Mouse (Mus musculus) kidney, postnatal 0 days (tissue): Measurements from ENCODE around the gene Smyd4. TPM values are rescaled to one million over a fixed set of nuclear protein-coding genes. Genes with fewer than 3 reads are reported as not detected.

Experiments used
- ATAC-seq: fragments of 200-750 bp; cut with Nextera tagmentation; replicated peaks from 2 replicates; pipeline ENCODE4 v1.8.0; 2017; ENCODE audit warnings: low read depth, moderate number of reproducible peaks, moderate TSS enrichment, moderate library complexity; ENCODE audit not compliant: low FRiP score
- DNase-seq: peaks from one replicate; pipeline ENCODE4 v3.0.0-alpha.2; 2016; ENCODE audit warnings: low spot score
- H3K27ac ChIP-seq: fragments of 300-500 bp; sonication (generic); 2 replicates; pipeline ENCODE4 v1.5.1; 2014; ENCODE audit warnings: mild to moderate bottlenecking
- H3K27me3 ChIP-seq: fragments of 300-500 bp; sonication (generic); 2 replicates; pipeline ENCODE4 v1.6.1; 2014; ENCODE audit warnings: low read length, mixed read lengths; ENCODE audit not compliant: insufficient read depth
- H3K36me3 ChIP-seq: fragments of 300-500 bp; sonication (generic); 2 replicates; pipeline ENCODE4 v1.6.1; 2014; ENCODE audit warnings: low read length, mixed read lengths; ENCODE audit not compliant: insufficient read depth
- H3K4me1 ChIP-seq: fragments of 300-500 bp; sonication (generic); replicated peaks from 2 replicates; pipeline ENCODE4 v1.6.1; 2014; ENCODE audit warnings: antibody characterized with exemption, low read length, mixed read lengths; ENCODE audit not compliant: insufficient read depth
- H3K4me2 ChIP-seq: fragments of 300-500 bp; sonication (generic); 2 replicates; pipeline ENCODE4 v1.6.1; 2014; ENCODE audit warnings: mild to moderate bottlenecking, low read length, moderate library complexity, mixed read lengths
- H3K4me3 ChIP-seq: fragments of 300-500 bp; sonication (generic); replicated peaks from 2 replicates; pipeline ENCODE4 v1.5.1; 2014; ENCODE audit warnings: low read depth, low read length
- H3K9ac ChIP-seq: fragments of 300-500 bp; sonication (generic); 2 replicates; pipeline ENCODE4 v1.6.1; 2014; ENCODE audit warnings: low read depth, low read length
- H3K9me3 ChIP-seq: fragments of 300-500 bp; sonication (generic); replicated peaks from 2 replicates; pipeline ENCODE4 v1.6.1; 2016; ENCODE audit warnings: low read length, inconsistent platforms, mixed read lengths
- CTCF ChIP-seq: IDR thresholded peaks from 2 replicates; pipeline ENCODE4 v1.5.1; 2016; ENCODE audit warnings: antibody characterized with exemption, low read depth, mild to moderate bottlenecking, moderate library complexity
- WGBS: fragments of 180-500 bp; shearing (Covaris S2); extraction: QIAGEN DNeasy Blood & Tissue Kit; methylation state at CpG from one replicate; pipeline ENCODE4 v1.1.7; 2014; 5-methylcytosine and 5-hydroxymethylcytosine counted together
- polyA plus RNA-seq: library from polyadenylated mRNA; unstranded; fragments of >200 nt; fragmentation: Nextera tagmentation; extraction: Ambion mirVana; gene quantifications from 2 replicates; pipeline ENCODE4 v1.2.1, GENCODE M21; 2015

Gene Smyd4
- polyA plus RNA-seq, 1 experiment from 2014 or later = 9.0 TPM

GRCm38 (mm10) chr11:75438804-75439203 lies 90.6 kb downstream of the Smyd4 start:
- H3K9ac ChIP-seq = no peak overlapping the region
- H3K4me3 ChIP-seq = no peak overlapping the region
- 87% methylated on average over 3 of the region's 3 CpGs for WGBS
- 0 out of 2 replicates have a peak, but pooled peaks cover 8% of the 10 kb centered on the region for H3K36me3 ChIP-seq
- H3K4me2 ChIP-seq = no peak overlapping the region
- H3K4me1 ChIP-seq = 0 out of 2 replicates have a peak, but pooled peaks cover 1% of the 10 kb centered on the region
- H3K9me3 ChIP-seq = no peaks in the 10 kb centered on the region
- TF ChIP-seq CTCF = no peak
- ATAC-seq (no peak), DNase-seq (no peak)
- no peaks in the 10 kb centered on the region for H3K27me3 ChIP-seq
- H3K27ac ChIP-seq = 0 out of 2 replicates have a peak overlapping the region, but pooled peaks have one; percentile 13

DNA sequence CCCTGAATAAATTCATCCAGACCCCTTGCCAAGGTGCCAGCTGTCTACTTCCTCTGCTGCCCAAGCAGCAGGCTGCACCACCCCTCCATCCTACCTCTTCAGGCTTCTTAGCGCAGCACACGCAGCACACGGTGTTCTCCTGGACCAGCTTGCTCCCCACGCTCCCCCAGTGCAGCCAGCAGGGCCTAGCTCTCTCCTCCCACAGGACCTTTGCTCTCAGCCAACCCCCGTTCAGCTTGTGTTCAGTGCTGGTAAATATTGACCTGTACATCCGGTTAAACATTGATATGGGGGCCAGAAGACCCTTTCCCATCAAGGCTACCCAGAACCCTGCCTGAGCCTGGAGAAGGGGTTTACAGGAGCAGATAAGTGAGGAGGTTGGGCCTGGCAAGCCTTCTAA lies 91.1 kb downstream of the Smyd4 start, which contains the start of gene Serpinf2:
TSS of gene Serpinf2 (minus strand) at position 229 of the 400 bp plus-strand sequence.
- no peak within 1 kb of the TSS for H3K4me3 ChIP-seq
- DNase-seq (no peak), ATAC-seq (no peak)
- no peak for TF ChIP-seq CTCF
- H3K4me2 ChIP-seq = no peak within 1 kb of the TSS
- 0 out of 2 replicates have a peak within 1 kb of the TSS, but pooled peaks have one; percentile 13 for H3K27ac ChIP-seq
- H3K9me3 ChIP-seq = no peaks in the 10 kb centered on the region
- no peak within 1 kb of the TSS for H3K9ac ChIP-seq
- 0 out of 2 replicates have a peak, but pooled peaks cover 4% of the 10 kb centered on the region for H3K4me1 ChIP-seq
- 0 out of 2 replicates have a peak, but pooled peaks cover 8% of the 10 kb centered on the region for H3K36me3 ChIP-seq
- WGBS = 70% methylated on average over 6 of the region's 6 CpGs
- no peaks in the 10 kb centered on the region for H3K27me3 ChIP-seq

DNA sequence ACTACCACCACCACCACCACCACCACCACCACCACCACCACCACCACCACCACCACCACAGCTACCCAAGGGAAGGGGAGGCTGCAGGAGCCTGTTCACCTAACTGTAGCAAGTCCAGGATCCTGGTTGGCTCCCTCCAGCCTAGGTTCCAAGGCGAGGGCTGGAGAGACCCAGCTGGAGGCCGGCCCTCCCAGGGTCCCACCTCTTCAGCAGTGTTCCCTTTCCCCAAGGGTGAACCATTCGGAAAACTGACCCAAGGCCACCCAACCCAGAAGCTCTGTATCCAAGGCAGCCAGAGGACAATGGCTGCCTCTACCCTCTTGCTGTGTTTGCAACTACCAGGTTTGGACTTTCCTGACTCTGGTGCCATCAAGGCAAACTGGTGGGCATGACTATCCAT lies 91.7 kb downstream of the Smyd4 start:
- H3K4me3 ChIP-seq = no peak overlapping the region
- 83% methylated on average over 3 of the region's 3 CpGs for WGBS
- DNase-seq = no peak
- no peak overlapping the region for H3K4me2 ChIP-seq
- 0 out of 2 replicates have a peak, but pooled peaks cover 4% of the 10 kb centered on the region for H3K4me1 ChIP-seq
- no peak overlapping the region for H3K27ac ChIP-seq
- no peak for TF ChIP-seq CTCF
- ATAC-seq = no peak
- no peak overlapping the region for H3K9ac ChIP-seq
- H3K36me3 ChIP-seq = 0 out of 2 replicates have a peak, but pooled peaks cover 8% of the 10 kb centered on the region
- no peaks in the 10 kb centered on the region for H3K27me3 ChIP-seq
- H3K9me3 ChIP-seq = no peaks in the 10 kb centered on the region

GRCm38 (mm10) chr11:75441034-75441433 lies 92.8 kb downstream of the Smyd4 start:
- H3K4me3 ChIP-seq = no peak overlapping the region
- H3K9me3 ChIP-seq = no peaks in the 10 kb centered on the region
- no peak for TF ChIP-seq CTCF
- no peak overlapping the region for H3K9ac ChIP-seq
- 83% methylated on average over 7 of the region's 7 CpGs for WGBS
- 0 out of 2 replicates have a peak, but pooled peaks cover 11% of the 10 kb centered on the region for H3K36me3 ChIP-seq
- no peak overlapping the region for H3K4me2 ChIP-seq
- no peaks in the 10 kb centered on the region for H3K27me3 ChIP-seq
- no peak for DNase-seq
- no peak for ATAC-seq
- H3K27ac ChIP-seq = no peak overlapping the region
- H3K4me1 ChIP-seq = 0 out of 2 replicates have a peak, but pooled peaks cover 4% of the 10 kb centered on the region

DNA sequence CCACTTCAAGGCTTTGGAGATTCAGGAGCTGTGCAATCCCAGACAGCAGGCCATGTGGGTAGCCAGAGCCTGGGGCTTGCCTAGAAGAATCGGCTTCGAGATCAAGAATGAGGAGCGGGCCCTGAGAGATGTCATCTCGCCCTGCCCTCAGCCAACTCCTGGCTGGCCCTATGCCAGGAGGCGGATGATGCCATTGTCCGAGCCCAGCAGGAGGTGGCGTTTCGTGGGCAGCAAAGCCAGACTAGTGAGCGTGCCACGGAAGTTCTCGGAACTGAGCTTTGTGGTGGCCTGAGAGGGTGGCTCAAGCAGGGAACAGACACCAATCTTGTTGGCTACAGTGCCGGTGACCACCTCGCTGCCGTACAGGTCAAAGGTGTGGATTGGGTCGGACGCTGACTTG lies 93.4 kb downstream of the Smyd4 start:
- H3K9me3 ChIP-seq = no peaks in the 10 kb centered on the region
- no peak for TF ChIP-seq CTCF
- H3K27me3 ChIP-seq = no peaks in the 10 kb centered on the region
- 0 out of 2 replicates have a peak, but pooled peaks cover 4% of the 10 kb centered on the region for H3K4me1 ChIP-seq
- H3K4me3 ChIP-seq = no peak overlapping the region
- no peak overlapping the region for H3K9ac ChIP-seq
- H3K4me2 ChIP-seq = no peak overlapping the region
- ATAC-seq (no peak), DNase-seq (no peak)
- 0 out of 2 replicates have a peak, but pooled peaks cover 13% of the 10 kb centered on the region for H3K36me3 ChIP-seq
- H3K27ac ChIP-seq = no peak overlapping the region
- WGBS = 88% methylated on average over 16 of the region's 16 CpGs

DNA sequence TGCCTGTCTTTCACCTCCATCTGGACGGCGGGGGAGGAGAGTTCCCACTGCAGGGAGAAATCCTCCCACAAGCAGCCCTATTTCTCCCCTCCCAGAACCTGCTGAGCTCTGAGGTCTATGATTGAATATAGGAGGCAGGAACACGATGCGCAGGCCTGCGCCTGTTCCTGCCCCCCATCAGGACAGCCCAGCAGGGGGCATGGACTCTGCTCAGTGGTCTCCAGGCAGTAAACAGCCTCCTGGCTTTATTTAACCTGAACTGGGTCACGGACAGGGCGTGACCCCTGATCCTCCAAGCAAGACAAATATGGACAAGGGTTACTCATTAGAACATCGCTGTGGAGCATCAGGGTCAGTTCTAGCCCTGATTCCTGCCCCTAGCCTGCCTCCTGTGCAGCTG lies 95.5 kb downstream of the Smyd4 start:
- Histone ChIP-seq H3K4me2 (no peak overlapping the region), H3K4me3 (no peak overlapping the region), H3K4me1 (0 out of 2 replicates have a peak, but pooled peaks cover 4% of the 10 kb centered on the region), H3K27ac (no peak overlapping the region), H3K36me3 (peaks cover 26% of the 10 kb centered on the region; the same call in 1 of the 2 replicates), H3K9me3 (no peaks in the 10 kb centered on the region), H3K27me3 (no peaks in the 10 kb centered on the region), H3K9ac (no peak overlapping the region)
- 54% methylated on average over 8 of the region's 8 CpGs for WGBS
- DNase-seq (peak; percentile 18), ATAC-seq (peak; percentile 86)
- 0 out of 2 replicates have a peak, but pooled peaks have one; percentile 20 for TF ChIP-seq CTCF

GRCm38 (mm10) chr11:75448575-75448974 lies 100.3 kb downstream of the Smyd4 start:
- H3K36me3 ChIP-seq = peaks cover 30% of the 10 kb centered on the region; the same call in 1 of the 2 replicates
- H3K4me2 ChIP-seq = no peak overlapping the region
- ATAC-seq (no peak), DNase-seq (no peak)
- WGBS = 77% methylated on average over 3 of the region's 3 CpGs
- no peak for TF ChIP-seq CTCF
- H3K4me3 ChIP-seq = no peak overlapping the region
- H3K9ac ChIP-seq = no peak overlapping the region
- no peaks in the 10 kb centered on the region for H3K9me3 ChIP-seq
- H3K4me1 ChIP-seq = 0 out of 2 replicates have a peak, but pooled peaks cover 5% of the 10 kb centered on the region
- H3K27me3 ChIP-seq = no peaks in the 10 kb centered on the region
- no peak overlapping the region for H3K27ac ChIP-seq
